Mouse (Mus musculus) heart, postnatal 0 days (tissue): ENCODE results near the gene Sec63.

Experiments used
- CTCF ChIP-seq: IDR thresholded peaks from 2 replicates; pipeline ENCODE4 v1.5.1; 2016; ENCODE audit warnings: antibody characterized with exemption, control low read depth, low read depth
- EP300 ChIP-seq: IDR thresholded peaks from 2 replicates; pipeline ENCODE4 v1.6.1; 2016; ENCODE audit warnings: antibody characterized with exemption, low read depth

GRCm38 (mm10) chr10:42763246-42763645 lies 1.9 kb downstream of the Sec63 start:
- TF ChIP-seq CTCF (no peak), EP300 (no peak)
